Mouse (Mus musculus): ENCODE measurements around the gene Fbxw2. TPM values are rescaled to one million over a fixed set of nuclear protein-coding genes. Genes with fewer than 3 reads are reported as not detected.
A peak's percentile ranks its signal among the peaks of the same experiment; 100 is the strongest.
"Not testable (repeated sequence)": the region's sequence is repeated elsewhere in the genome, so short reads cannot be mapped to it uniquely, and the experiment has no call there.

Fbxw2 gene
- total RNA-seq, 2 experiments from 2014 or later: 93.5 to 95.5 TPM

DNA sequence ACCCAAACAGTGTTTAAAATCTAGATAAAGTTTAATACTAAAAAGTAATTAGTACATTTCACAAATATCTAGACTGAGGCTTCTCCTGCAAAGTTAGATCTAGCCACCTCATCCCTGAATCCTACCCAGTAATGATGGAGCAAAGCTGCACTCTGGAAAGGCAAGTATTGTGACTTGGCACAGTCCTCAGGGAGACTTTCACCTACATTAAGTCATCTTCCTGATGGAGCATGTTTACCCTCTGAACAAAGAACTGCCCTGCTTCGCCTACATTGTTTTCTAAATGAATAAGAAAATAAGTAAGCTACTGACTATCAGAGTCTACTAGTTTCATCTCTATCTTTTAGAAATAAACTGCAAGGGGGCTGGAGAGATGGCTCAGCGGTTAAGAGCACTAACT, 7.6 kb downstream of the Fbxw2 start:
- ATAC-seq (replicated peaks; ENCODE audit: low FRiP score, poor library complexity, severe bottlenecking): no peak

DNA sequence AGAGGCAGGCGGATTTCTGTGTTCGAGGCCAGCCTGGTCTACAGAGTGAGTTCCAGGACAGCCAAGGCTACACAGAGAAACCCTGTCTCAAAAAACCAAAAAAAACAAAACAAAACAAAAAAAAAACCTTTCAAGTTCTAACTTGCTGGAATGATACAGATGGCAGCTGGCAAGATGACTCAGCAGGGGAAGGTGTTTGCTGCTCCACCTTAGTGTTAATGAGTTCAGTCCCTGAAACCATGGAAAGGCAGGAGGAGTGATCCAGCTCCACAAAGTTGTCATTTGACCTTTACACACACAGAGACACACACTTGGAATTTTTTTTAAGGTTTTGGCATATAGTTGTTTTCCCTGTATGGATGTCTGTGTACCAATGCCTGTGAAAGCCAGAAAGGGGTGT, 10.2 kb downstream of the Fbxw2 start:
- peak; percentile 68; the same call in 1 of the 2 replicates for ATAC-seq (replicated peaks; ENCODE audit: low FRiP score, poor library complexity, severe bottlenecking)

DNA sequence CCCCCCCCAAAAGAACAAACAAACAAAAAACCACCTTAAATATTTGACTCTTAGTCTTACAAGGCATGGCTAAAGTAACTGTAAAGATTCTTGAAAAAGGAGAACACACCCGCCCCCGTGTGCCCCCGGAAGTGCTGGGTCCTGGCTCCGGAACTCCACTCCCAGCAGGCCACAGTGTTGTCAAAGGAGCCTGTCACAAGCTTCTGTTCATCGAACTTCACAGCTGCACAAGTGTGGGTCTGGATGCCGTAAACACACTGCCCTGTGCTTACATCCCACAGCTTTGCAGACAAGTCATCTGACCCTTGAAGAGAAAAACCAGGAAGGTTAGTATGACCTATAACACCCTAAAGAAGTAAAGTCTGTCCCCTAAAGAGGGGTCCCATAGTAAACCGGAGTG, 13.4 kb downstream of the Fbxw2 start:
- no peak for ATAC-seq (replicated peaks; ENCODE audit: low FRiP score, poor library complexity, severe bottlenecking)

DNA sequence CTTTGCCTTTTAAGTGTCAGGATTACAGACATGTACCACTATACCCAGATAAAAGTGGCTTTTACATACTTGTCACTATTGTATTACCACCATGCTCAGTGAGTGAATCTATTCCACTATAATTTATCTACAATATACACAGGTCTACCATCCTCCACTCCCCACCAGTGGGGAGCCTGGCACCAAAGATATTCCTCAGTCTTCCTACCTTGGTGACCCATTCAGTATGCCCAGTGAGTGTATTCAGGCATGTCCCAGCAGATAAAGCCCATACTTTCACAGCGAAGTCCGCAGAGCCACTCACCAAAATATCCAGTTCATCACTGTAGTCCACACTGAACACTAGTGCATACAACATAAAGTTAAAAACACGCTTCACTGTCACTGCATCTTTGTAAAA, 15.3 kb downstream of the Fbxw2 start:
- ATAC-seq (replicated peaks; ENCODE audit: low FRiP score, poor library complexity, severe bottlenecking): peak; percentile 65; the same call in 1 of the 2 replicates

DNA sequence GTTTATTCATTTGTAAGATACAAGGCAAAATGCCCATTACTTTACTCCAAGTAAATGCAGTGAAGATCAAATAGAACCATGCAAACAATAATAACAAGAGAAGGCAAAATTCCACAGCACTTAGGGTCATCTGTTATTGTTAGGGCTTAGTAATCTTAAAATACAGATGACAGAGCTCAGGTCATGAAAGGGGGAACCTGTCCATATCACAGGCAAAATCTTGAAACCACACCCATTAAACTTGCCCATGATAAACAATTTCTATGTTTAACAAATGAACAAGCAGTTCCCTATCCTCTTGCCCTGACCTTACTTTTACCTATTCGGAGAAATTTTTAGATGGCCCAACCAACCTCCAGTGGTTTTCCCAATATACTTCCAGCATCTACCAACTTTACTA, 16.5 kb downstream of the Fbxw2 start:
- ATAC-seq (replicated peaks; ENCODE audit: low FRiP score, poor library complexity, severe bottlenecking): no peak

DNA sequence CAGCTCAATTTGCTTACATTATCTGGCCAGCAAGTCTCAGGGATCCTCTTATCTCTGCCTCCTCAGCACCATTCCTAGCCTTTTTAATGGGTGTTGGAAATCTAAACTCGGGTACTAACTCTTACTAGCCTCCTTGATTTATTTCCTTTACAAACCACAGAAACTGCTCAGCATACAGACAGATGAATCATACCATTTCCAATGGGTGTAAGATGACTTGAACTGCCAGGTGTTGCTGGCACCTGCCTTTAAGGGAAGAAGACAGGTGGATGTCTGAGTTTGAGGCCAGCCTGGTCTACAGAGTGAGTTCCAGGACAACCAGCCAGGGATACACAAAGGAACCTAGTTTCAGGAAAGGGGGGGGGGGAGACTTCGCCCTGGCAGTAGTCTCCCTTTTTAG, 18.1 kb downstream of the Fbxw2 start:
- no peak for ATAC-seq (replicated peaks; ENCODE audit: low FRiP score, poor library complexity, severe bottlenecking)

DNA sequence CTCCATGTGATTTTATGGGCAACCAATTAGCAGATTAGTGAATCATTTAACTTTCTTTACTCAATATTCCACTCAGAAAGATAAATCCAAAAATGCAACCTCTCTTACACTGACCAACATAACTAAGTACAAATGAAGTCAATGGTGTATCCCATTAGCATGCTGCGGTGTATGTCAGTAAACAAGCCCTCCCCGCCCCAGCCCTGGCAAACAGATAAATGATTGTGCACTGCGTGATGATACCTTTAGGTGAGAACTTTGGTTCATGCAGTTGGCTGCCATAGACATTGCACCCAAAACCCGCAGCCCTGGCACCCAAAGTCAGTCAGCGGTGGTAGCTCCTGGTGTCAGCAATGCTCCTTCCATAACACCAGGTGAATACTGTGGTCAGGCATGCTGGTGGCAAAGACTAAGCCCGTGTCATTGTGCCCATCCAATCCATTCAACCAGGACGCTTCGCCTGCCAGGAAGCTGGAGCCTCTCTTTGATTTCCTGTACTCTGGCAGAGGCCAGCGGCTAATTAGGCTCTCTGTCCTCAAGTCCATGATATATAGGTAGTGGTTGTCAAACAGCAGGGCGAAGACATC, 20.7 kb downstream of the Fbxw2 start:
- no peak for ATAC-seq (replicated peaks; ENCODE audit: low FRiP score, poor library complexity, severe bottlenecking)

DNA sequence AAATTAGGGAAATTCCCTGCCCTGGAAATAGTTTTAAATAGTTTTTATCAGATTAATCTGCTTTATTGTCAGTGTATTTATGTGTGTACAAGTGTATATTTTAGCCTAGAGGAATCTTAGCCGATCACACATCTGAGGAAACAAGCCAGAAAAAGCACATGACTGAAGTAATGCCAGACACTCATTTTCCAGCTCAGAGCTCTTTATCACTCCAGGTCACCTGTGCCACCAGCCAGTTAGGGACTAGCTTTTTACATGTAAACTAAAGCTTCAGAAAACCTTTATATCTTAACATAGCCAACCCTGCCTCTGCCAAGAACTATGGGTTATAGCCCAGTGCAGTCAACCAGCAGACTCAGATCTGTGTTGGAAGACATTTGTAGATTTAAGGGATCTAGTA, 21.3 kb downstream of the Fbxw2 start:
- ATAC-seq (replicated peaks; ENCODE audit: low FRiP score, poor library complexity, severe bottlenecking): peak; percentile 54

DNA sequence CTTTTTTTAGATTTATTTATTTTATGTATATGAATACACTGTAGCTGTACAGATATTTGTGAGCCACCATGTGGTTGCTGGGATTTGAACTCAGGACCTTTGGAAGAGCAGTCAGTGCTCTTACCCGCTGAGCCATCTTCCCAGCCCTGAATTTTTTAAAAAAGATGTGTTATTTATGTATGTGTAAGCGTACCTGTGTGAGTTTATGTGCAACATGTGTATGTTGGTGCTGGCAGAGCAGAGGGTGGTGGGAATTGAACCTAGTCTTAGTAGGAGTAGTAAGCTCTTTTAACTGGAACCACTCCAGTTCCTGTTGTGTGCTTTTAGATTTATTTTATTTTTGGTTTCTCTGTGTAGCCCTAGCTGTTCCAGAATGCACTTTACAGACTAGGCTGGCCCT, 21.9 kb downstream of the Fbxw2 start:
- ATAC-seq (replicated peaks; ENCODE audit: low FRiP score, poor library complexity, severe bottlenecking): no peak

DNA sequence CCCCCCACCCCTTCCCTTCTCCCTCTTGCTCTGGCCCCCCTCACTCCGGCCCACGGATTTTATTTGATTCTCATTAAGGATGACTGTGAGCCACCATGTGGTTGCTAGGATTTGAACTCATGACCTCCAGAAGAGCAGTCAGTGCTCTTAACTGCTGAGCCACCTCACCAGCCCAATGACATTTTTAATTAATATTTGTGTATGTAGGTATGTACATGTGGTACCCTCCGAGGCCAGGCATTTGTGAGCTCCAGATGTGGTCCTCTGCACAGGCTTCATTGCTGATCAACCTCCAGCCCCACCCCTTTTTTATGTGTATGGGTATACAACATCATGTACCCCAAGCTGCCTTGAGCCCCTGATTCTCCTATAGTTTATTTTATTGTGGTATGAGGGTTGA, 22.4 kb downstream of the Fbxw2 start:
- ATAC-seq (replicated peaks; ENCODE audit: low FRiP score, poor library complexity, severe bottlenecking): no peak

DNA sequence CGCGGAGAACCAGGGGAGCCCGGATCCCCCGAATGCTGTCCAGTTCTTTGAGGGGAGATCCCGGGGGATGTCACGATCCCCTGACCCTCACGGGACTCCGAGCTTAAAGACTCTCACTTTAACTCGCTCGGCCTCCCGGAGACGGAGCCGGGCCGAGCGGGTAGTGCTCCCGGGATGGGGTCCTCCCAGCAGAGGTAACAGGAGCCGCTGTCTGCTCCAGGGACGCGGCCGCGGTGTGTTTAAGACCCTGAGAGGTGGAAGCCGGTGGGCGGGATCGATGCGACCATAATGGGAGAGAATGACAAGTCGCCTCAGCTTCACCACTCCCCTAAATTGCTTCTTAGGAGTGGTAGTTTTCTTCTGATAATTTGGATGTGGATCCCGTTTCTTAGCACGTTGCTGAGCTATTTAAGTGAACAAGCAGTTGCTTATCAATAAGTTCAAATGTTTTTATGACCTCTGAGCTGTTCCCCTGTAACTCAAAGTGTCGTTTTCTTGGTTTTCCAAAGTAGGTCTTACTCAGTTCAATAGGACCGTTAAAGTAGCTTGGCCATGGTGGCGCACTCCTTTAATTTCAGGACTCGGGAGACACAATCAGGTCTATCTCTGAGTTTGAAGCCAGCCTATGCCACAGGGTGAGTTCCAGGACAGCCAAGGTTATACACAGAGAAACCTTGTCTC, 23.4 kb downstream of the Fbxw2 start:
- ATAC-seq (replicated peaks; ENCODE audit: low FRiP score, poor library complexity, severe bottlenecking): peak; percentile 23

DNA sequence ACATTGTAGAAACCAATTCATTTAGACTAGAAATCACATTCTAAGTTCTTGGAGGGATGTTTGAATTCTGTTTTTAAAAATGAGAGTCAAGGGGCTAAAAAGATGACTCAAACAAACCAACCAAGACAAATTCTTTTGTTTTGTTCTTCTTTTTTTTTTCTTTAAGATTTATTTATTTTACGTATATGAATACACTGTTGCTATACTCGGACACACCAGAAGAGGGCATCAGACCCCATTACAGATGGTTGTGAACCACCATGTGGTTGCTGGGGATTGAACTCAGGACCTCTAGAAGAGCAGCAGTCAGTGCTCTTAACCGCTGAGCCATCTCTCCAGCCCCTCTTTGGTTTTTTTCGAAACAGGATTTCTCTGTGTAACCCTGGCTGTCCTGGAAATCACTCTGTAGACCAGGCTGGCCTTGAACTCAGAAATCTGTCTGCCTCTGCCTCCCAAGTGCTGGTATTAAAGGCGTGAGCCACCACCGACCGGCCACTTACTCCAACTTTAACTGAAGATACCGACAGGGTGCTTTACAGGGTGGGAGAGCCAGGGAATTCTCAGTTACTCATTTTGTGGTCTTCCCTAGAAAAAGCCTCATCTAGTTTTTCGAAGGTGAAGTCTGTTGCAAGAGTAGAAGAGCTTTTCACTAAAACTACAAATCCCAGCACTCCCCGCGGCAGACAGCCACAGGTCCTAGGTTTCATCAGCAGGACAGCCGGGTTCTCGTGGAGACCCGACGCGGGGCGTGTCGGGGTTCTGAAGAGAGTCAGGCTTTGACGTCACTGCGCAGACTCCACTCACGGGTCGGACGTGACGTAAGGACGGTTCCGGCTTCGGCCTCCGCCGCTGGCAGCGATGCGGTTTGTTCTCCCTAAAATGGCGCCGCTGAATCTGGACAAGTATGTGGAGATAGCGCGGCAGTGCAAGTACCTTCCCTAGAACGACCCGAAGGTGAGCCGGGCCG, 24.3 kb downstream of the Fbxw2 start:
- peak; percentile 82 for ATAC-seq (replicated peaks; ENCODE audit: low FRiP score, poor library complexity, severe bottlenecking)

DNA sequence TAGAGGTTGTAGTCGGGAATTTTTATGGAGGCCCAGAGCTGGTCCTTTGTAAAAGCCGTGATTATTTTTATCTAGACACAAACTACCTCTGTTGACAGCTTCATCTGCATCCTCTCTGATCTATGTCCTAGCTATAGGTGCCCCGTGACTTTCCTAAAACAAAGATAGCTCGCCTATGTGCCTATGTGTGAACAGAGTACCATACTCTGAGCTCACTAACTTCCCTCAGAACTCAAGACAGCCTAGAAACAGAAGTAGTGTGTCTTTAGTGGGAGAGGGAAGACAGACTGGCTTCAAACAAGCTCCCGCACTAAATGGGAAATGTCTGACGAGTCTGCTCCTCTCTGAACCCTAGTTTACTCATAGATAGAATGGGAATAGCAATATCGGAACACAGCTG, 25.7 kb downstream of the Fbxw2 start:
- no peak for ATAC-seq (replicated peaks; ENCODE audit: low FRiP score, poor library complexity, severe bottlenecking)

DNA sequence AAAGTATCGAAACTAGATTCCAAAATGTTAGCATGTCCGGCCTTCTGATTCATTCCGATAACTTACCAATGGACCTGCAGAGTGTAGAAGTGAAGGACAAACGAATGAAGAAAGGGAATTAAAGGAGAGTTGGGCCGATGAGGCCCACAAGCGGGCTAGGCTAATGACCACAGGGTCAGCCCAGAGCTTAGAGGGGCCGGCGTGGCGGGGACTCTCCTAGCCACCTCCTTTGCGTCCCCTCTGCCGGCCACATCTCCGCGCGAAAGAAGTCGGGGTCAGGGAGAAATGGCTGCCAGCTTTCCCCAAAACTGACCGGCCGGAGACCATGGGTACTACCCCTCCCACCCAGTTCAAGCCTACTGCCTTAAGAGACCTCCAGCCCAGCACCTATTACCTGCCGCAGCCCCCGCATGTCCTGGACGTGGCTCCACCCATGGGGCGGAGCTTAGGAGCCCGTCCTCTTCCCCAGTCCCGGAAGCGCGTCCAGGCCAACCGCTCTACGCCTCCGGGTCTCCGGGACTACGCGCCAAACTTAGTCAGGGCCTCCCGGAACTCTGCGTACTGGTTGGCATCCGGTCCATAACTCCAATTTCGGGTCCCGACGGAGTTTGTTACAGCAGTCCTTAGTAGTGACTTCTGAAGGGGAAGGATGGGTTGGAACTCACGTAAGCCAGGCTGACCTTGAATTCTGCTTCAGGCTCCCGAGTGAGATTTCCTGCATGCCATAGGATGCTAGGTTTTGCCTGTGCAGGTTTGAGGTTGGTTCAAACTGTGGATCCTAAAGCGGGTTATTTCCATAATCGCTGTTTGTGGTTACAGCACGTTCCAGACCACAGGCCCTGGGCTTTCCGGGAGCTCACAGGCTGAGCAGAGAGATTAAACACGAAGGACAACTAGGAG, 26.5 kb downstream of the Fbxw2 start, which contains the start of gene Rabepk:
Gene Rabepk, minus strand, starts transcription at position 556 of the 900 bp plus-strand sequence.
- ATAC-seq (replicated peaks; ENCODE audit: low FRiP score, poor library complexity, severe bottlenecking): peak; percentile 79

DNA sequence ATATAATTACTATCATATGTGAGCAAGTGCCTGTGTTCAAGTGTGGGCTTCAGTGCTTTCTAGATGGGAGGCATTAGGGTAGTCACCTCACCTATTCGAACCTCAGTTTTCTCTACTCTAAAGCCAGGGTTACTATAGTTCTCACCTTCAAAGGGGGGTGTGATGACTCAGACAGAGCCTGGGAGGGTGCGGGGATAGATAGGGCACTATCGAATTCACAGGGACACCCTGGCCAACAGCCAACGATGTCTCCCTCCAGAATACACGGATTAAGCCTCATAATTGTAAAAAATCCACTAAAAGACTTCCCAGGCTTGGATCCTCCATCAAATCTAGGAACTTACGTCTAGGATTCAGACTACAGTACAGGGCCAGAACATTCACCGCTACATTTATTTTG, 30.7 kb downstream of the Fbxw2 start:
- peak; percentile 41; the same call in 1 of the 2 replicates for ATAC-seq (replicated peaks; ENCODE audit: low FRiP score, poor library complexity, severe bottlenecking)

DNA sequence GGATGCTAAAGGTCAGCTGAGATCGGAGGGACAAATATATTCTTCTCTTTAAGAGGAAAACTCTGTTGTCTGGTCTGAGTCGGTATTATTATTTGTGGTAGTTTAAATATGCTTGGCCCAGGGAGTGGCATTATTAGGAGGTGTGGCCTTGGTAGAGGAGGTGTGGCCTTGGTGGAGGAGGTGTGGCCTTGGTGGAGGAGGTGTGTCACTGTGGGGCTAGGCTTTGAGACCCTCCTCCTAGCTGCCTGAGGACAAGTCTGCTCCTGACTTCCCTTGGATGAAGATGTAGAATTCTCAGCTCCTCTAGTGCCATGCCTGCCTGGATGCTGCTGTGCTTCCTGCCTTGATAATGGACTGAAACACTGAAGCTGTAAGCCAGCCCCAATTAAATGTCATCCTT, 31.6 kb downstream of the Fbxw2 start:
- ATAC-seq (replicated peaks; ENCODE audit: low FRiP score, poor library complexity, severe bottlenecking): no peak

DNA sequence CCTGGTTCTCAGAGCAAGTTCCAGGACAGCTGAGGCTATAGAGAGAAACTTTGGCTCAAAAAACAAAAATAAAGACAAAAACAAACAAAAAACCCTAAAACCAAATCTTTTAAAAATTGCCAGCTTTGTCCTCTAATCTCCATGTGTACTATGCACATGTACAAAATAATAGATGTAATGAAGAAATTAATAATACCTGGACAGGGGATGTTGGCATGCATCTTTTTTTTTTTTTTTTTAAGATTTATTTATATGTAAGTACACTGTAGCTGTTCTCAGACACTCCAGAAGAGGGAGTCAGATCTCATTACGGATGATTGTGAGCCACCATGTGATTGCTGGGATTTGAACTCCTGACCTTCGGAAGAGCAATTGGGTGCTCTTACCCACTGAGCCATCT, 33.6 kb downstream of the Fbxw2 start:
- not testable (repeated sequence) for ATAC-seq (replicated peaks; ENCODE audit: low FRiP score, poor library complexity, severe bottlenecking)

DNA sequence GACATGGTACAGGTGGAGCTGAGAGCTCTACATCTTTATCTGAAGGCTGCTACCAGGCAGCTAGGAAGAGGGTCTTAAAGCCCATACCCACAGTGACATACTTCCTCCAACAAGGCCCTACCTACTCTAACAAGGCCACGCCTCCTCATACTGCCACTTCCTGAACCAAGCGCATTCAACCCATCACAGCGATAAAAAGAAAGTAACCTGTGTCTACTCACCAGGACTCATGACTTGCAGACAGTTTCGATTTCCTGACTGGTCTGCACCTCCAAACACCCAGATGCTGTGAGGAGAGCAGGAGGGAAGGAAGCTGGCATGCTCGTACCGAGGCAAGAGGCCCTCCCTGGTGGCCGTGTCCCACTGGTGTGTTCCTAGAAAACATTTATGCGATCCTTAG, 35.8 kb downstream of the Fbxw2 start:
- peak; percentile 91 for ATAC-seq (replicated peaks; ENCODE audit: low FRiP score, poor library complexity, severe bottlenecking)

DNA sequence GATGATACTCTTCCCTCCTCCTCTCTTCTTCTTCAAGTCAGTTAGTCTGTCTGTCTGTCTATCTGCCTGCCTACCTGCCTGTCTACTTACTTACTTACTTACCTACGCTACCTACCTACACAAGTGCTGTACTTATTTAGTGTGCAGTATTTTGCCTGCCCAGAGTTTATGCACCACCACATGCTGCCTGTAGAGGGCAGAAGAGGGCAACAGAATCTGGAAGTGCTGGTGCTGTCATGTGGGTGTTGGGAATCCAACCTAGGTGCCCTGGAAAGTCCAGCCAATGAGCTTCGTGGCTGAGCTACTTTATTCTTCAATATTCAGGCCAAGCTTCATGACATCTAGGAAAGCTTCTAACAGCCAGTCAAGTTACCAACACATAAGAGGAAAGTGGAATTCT, 42.0 kb downstream of the Fbxw2 start:
- peak; percentile 76 for ATAC-seq (replicated peaks; ENCODE audit: low FRiP score, poor library complexity, severe bottlenecking)
